Mouse (Mus musculus) heart, adult 18-20 months (tissue): ENCODE measurements around the gene Prl2c3. TPM values are rescaled to one million over a fixed set of nuclear protein-coding genes. Genes with fewer than 3 reads are reported as not detected.
"Not testable (repeated sequence)": the region's sequence is repeated elsewhere in the genome, so short reads cannot be mapped to it uniquely, and the experiment has no call there.

ENCODE experiments used
- DNase-seq, 2 experiments: peaks; one replicate each; pipeline ENCODE4 v3.0.0; 2021 to 2022; ENCODE audit warnings: mixed read lengths in 1 of 2
- long read RNA-seq, 2 experiments: library from polyadenylated mRNA; stranded (forward); transcript quantifications; one replicate each; pipeline ENCODE4 v2.0.0; 2021
- total RNA-seq, 2 experiments: library from RNA; stranded (reverse); gene quantifications; 2 replicates each; pipeline ENCODE4 v1.2.3; 2021

Gene Prl2c3
- total RNA-seq: not detected
- long read RNA-seq, experiment 1, partial matches to known transcripts: 0 of 1 reads
- long read RNA-seq, experiment 1, other reads (novel, unspliced or antisense): 1 of 1 reads
- long read RNA-seq, experiment 2, partial matches to known transcripts: 0 of 1 reads
- long read RNA-seq, experiment 2, other reads (novel, unspliced or antisense): 1 of 1 reads

- DNase-seq: not testable (repeated sequence)
Measured at GRCm38 (mm10) chr13:12799979-12800378, at the start of gene Prl2c3. Prl2c3 (minus strand) TSS chr13:12800079.

DNA sequence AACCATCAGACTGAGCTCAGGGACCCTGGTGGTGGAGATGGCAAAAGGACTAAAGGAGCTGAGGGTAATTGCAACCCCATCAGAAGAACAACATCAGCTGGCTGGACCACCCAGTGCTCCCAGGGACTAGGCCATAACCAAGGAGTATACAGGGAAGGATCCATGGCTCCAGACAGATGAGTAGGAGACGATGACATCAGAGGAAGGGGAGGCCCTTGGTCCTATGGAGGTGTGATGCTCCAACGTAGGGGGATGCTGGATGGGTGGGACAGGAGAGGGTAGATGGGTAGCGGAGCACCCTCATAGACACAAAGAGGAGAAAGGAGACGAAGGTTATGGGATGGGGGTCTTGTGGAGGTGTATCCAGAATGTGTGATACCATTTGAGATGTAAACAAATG, 48.4 kb upstream of the Prl2c3 start:
- not testable (repeated sequence) for DNase-seq

GRCm38 (mm10) chr13:12844701-12845100, 44.8 kb upstream of the Prl2c3 start:
- DNase-seq: not testable (repeated sequence)

DNA sequence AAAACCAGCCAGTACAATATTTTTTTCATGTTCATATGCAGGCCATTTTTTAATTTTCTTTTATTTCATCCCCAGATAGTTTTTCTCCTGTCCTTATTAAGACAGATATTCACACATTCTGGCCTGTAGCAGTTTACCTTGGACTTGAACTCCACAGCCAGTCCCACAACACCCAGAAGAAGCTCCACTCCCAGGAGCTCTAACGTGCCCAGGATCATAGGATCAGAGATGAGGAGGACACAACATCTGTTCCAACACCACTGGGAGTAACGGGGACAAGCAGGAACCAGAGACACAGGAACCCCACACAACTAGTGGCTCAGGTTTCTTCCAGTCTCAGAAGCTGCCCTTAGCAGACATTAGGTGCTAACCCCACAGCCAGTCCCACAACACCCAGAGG, 37.7 kb upstream of the Prl2c3 start:
- not testable (repeated sequence) for DNase-seq

DNA sequence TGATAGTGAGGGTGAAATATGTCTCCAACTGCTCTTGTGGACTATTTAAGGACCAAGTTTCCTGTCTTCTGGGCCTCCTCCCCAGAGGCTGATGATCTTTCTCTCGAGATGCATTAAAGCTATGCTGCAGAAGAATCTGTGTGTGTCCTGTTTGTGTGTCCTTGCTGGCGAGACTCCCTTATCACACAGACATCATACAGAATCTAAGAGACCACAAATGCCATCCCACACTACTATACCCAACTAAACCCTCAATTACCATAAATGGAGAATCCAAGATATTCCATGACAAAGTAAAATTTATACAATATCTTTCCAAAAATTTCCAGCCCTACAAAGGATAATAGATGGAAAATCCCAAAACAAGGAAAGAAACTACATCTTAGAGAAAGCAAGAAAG, 31.9 kb upstream of the Prl2c3 start:
- no peak for DNase-seq

GRCm38 (mm10) chr13:12829031-12829430, 29.2 kb upstream of the Prl2c3 start:
- no peak for DNase-seq

GRCm38 (mm10) chr13:12824500-12825176, 24.8 kb upstream of the Prl2c3 start:
- not testable (repeated sequence) for DNase-seq

- not testable (repeated sequence) for DNase-seq
Measured at GRCm38 (mm10) chr13:12813734-12814424, 14.0 kb upstream of the Prl2c3 start.

DNA sequence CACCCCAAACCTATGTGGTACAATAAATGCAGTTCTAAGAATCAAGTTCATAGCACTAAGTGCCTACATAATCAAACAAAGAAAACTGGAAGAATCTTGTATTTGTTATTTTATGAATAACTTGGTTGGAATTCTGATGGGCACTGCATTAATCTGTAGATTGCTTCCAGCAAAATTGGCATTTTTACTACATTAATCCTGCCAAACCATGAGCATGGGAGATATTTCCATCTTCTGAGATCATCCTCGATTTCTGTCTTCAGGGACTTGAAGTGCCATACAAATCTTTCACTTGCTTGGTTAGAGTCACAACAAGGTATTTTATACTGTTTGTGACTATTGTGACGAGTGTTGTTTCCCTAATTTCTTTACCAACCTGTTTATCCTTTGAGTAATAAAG, 9.7 kb upstream of the Prl2c3 start:
- DNase-seq: no peak

GRCm38 (mm10) chr13:12808793-12809512, 9.1 kb upstream of the Prl2c3 start:
- not testable (repeated sequence) for DNase-seq

- not testable (repeated sequence) for DNase-seq
Measured at GRCm38 (mm10) chr13:12806496-12806895, 6.6 kb upstream of the Prl2c3 start.

DNA sequence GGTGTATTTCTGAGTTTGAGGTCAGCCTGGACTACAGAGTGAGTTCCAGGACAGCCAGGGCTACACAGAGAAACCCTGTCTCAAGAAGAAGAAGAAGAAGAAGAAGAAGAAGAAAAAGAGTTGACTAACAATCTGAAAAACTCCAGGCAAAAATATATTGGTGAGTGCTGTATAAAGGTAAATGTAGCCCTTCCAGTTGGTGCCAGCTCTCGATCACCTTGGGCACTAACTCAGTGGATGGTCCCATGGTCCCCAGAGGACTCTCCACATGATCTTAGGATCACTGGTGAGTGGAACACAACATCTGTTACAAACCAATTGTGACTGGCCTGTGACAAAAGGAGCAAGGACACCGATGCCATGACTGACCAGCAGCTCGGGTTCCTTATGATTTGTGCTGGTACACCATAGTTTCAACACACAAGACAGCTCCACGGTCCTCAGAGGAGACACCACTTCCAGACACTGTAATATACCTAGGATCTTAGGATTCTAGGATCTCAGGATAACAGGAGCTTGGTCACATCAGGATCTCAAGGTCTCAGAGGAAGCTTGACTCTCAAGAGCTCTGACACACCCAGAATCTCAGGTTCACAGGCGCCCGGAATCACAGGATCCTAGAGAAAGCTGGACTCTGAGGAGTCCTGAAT, 30.3 kb downstream of the Prl2c3 start:
- not testable (repeated sequence) for DNase-seq

Other genes starting within 250 kb of the Prl2c3 start
- gene Ero1lb, start 234.2 kb downstream of the Prl2c3 start, total RNA-seq: 1 to 10 TPM; 2.5 to 3.3 TPM
- not detected for gene Prl2c2, start 205.3 kb upstream of the Prl2c3 start, total RNA-seq